Mouse (Mus musculus) right cerebral cortex, postnatal 25 days (tissue): ENCODE measurements around the gene Spc24.

Source experiments
- DNase-seq: peaks from one replicate; pipeline ENCODE4 v3.0.0; 2022

Spc24 gene

GRCm38 (mm10) chr9:21706586-21707265 is 53.4 kb downstream of the Spc24 start:
- DNase-seq = no peak

GRCm38 (mm10) chr9:21706085-21706484 is 54.0 kb downstream of the Spc24 start:
- DNase-seq = no peak
